Mouse (Mus musculus) kidney, embryonic 14.5 days (tissue): ENCODE results near the gene Yif1a. TPM values are rescaled to one million over a fixed set of nuclear protein-coding genes. Genes with fewer than 3 reads are reported as not detected.
A peak's percentile ranks its signal among the peaks of the same experiment; 100 is the strongest.
"Not testable (repeated sequence)": the region's sequence is repeated elsewhere in the genome, so short reads cannot be mapped to it uniquely, and the experiment has no call there.

Experiments used
- ATAC-seq: fragments of 200-750 bp; cut with Nextera tagmentation; 2 replicates; pipeline ENCODE4 v1.8.0; 2017; ENCODE audit warnings: moderate number of reproducible peaks, mild to moderate bottlenecking, moderate TSS enrichment, moderate library complexity; ENCODE audit not compliant: low FRiP score, low TSS enrichment
- H3K27ac ChIP-seq: fragments of 300-500 bp; sonication (generic); 2 replicates; pipeline ENCODE4 v1.5.1; 2014; ENCODE audit warnings: low read depth, mild to moderate bottlenecking, low read length, moderate library complexity, mixed read lengths
- H3K27me3 ChIP-seq: fragments of 300-500 bp; sonication (generic); 2 replicates; pipeline ENCODE4 v1.6.1; 2014; ENCODE audit warnings: mild to moderate bottlenecking, low read length; ENCODE audit not compliant: control insufficient read depth, insufficient read depth
- H3K36me3 ChIP-seq: fragments of 300-500 bp; sonication (generic); 2 replicates; pipeline ENCODE4 v1.6.1; 2014; ENCODE audit warnings: low read length, mixed read lengths; ENCODE audit not compliant: control insufficient read depth, insufficient read depth
- H3K4me1 ChIP-seq: fragments of 300-500 bp; sonication (generic); 2 replicates; pipeline ENCODE4 v1.6.1; 2014; ENCODE audit warnings: low read length, mixed read lengths; ENCODE audit not compliant: control insufficient read depth, insufficient read depth
- H3K4me2 ChIP-seq: fragments of 300-500 bp; sonication (generic); replicated peaks from 2 replicates; pipeline ENCODE4 v1.6.1; 2014; ENCODE audit warnings: low read depth, mild to moderate bottlenecking, low read length
- H3K4me3 ChIP-seq: fragments of 300-500 bp; sonication (generic); 2 replicates; pipeline ENCODE4 v1.5.1; 2014; ENCODE audit warnings: mild to moderate bottlenecking, low read length
- H3K9ac ChIP-seq: fragments of 300-500 bp; sonication (generic); 2 replicates; pipeline ENCODE4 v1.6.1; 2014; ENCODE audit warnings: low read depth, mild to moderate bottlenecking, low read length, moderate library complexity
- H3K9me3 ChIP-seq: fragments of 300-500 bp; sonication (generic); 2 replicates; pipeline ENCODE4 v1.6.1; 2016; ENCODE audit warnings: low read length; ENCODE audit not compliant: control insufficient read depth
- WGBS: fragments of 180-500 bp; shearing (Covaris S2); extraction: QIAGEN DNeasy Blood & Tissue Kit; methylation state at CpG from one replicate; pipeline ENCODE4 v1.1.7; 2014; 5-methylcytosine and 5-hydroxymethylcytosine counted together
- polyA plus RNA-seq: library from polyadenylated mRNA; unstranded; fragments of >200 nt; fragmentation: Nextera tagmentation; extraction: Ambion mirVana; gene quantifications from 2 replicates; pipeline ENCODE4 v1.2.1, GENCODE M21; 2014

The Yif1a gene
- polyA plus RNA-seq, 1 experiment from 2014 or later = 115 TPM

- no peaks in the 10 kb centered on the region for H3K9me3 ChIP-seq
- 38% methylated on average over 5 of the region's 5 CpGs for WGBS
- no peak for ATAC-seq
- H3K4me3 ChIP-seq = no peak overlapping the region
- no peak overlapping the region for H3K27ac ChIP-seq
- no peak overlapping the region for H3K4me2 ChIP-seq
- peaks cover 8% of the 10 kb centered on the region for H3K27me3 ChIP-seq
- H3K9ac ChIP-seq = 0 out of 2 replicates have a peak overlapping the region, but pooled peaks have one; percentile 14
- H3K36me3 ChIP-seq = no peaks in the 10 kb centered on the region
- peaks cover 22% of the 10 kb centered on the region for H3K4me1 ChIP-seq
Measured at GRCm38 (mm10) chr19:5073518-5073917, 14.8 kb upstream of the Yif1a start.

- Histone ChIP-seq H3K4me1 (no peaks in the 10 kb centered on the region), H3K9ac (no peak overlapping the region), H3K27ac (no peak overlapping the region), H3K27me3 (peaks cover 49% of the 10 kb centered on the region), H3K9me3 (no peaks in the 10 kb centered on the region), H3K4me2 (no peak overlapping the region), H3K4me3 (no peak overlapping the region), H3K36me3 (no peaks in the 10 kb centered on the region)
- no peak for ATAC-seq
- 100% methylated on average over 1 of the region's 1 CpGs for WGBS
Measured at GRCm38 (mm10) chr19:5079279-5079678, 9.1 kb upstream of the Yif1a start.

GRCm38 (mm10) chr19:5082005-5082404 lies 6.3 kb upstream of the Yif1a start:
- Histone ChIP-seq H3K4me3 (no peak overlapping the region), H3K9me3 (no peaks in the 10 kb centered on the region), H3K4me2 (no peak overlapping the region), H3K36me3 (no peaks in the 10 kb centered on the region), H3K27me3 (peaks cover 67% of the 10 kb centered on the region), H3K9ac (no peak overlapping the region), H3K27ac (no peak overlapping the region), H3K4me1 (0 out of 2 replicates have a peak, but pooled peaks cover 3% of the 10 kb centered on the region)
- 72% methylated on average over 15 of the region's 18 CpGs for WGBS
- no peak for ATAC-seq

GRCm38 (mm10) chr19:5082596-5082995 lies 5.7 kb upstream of the Yif1a start:
- no peak overlapping the region for H3K4me2 ChIP-seq
- no peak overlapping the region for H3K4me3 ChIP-seq
- WGBS = 66% methylated on average over 24 of the region's 24 CpGs
- ATAC-seq = no peak
- H3K36me3 ChIP-seq = no peaks in the 10 kb centered on the region
- H3K4me1 ChIP-seq = 0 out of 2 replicates have a peak, but pooled peaks cover 7% of the 10 kb centered on the region
- H3K9ac ChIP-seq = no peak overlapping the region
- no peaks in the 10 kb centered on the region for H3K9me3 ChIP-seq
- H3K27ac ChIP-seq = no peak overlapping the region
- peaks cover 67% of the 10 kb centered on the region for H3K27me3 ChIP-seq

GRCm38 (mm10) chr19:5083961-5084833 lies 4.1 kb upstream of the Yif1a start:
- peak overlapping the region; percentile 51 for H3K4me3 ChIP-seq
- WGBS = 62% methylated on average over 3 of the region's 3 CpGs

GRCm38 (mm10) chr19:5084834-5085144 lies 3.5 kb upstream of the Yif1a start:
- ATAC-seq = no peak
- Histone ChIP-seq H3K27me3 (peaks cover 67% of the 10 kb centered on the region), H3K27ac (no peak overlapping the region), H3K4me1 (peaks cover 13% of the 10 kb centered on the region; the same call in 1 of the 2 replicates), H3K36me3 (peaks cover 2% of the 10 kb centered on the region; the same call in 1 of the 2 replicates), H3K4me3 (peak overlapping the region; percentile 51), H3K9ac (no peak overlapping the region), H3K4me2 (peak overlapping the region; percentile 67), H3K9me3 (no peaks in the 10 kb centered on the region)
- WGBS = 3% methylated on average over 15 of the region's 15 CpGs

More at GRCm38 (mm10) chr19:5083961-5084833, 4.1 kb upstream of the Yif1a start:
- Histone ChIP-seq H3K9me3 (no peaks in the 10 kb centered on the region), H3K4me2 (no peak overlapping the region), H3K27ac (no peak overlapping the region), H3K9ac (no peak overlapping the region), H3K4me1 (peaks cover 13% of the 10 kb centered on the region; the same call in 1 of the 2 replicates), H3K27me3 (peaks cover 67% of the 10 kb centered on the region), H3K36me3 (no peaks in the 10 kb centered on the region)
- no peak for ATAC-seq

GRCm38 (mm10) chr19:5085145-5085863 lies 3.0 kb upstream of the Yif1a start, which contains the start of gene Tmem151a:
Tmem151a (minus strand) TSS chr19:5085531.
- no peak for ATAC-seq
- H3K4me3 ChIP-seq = peak within 1 kb of the TSS; percentile 51
- WGBS = 1% methylated on average over 69 of the region's 69 CpGs
- no peaks in the 10 kb centered on the region for H3K9me3 ChIP-seq
- H3K36me3 ChIP-seq = peaks cover 4% of the 10 kb centered on the region; the same call in 1 of the 2 replicates
- H3K4me1 ChIP-seq = peaks cover 13% of the 10 kb centered on the region; the same call in 1 of the 2 replicates
- H3K4me2 ChIP-seq = peak within 1 kb of the TSS; percentile 67
- H3K27me3 ChIP-seq = peaks cover 62% of the 10 kb centered on the region
- no peak within 1 kb of the TSS for H3K27ac ChIP-seq
- peak within 1 kb of the TSS; percentile 47; the same call in 1 of the 2 replicates for H3K9ac ChIP-seq

- not testable (repeated sequence) for H3K4me2 ChIP-seq, H3K9me3 ChIP-seq, ATAC-seq, H3K9ac ChIP-seq, H3K4me3 ChIP-seq, H3K27ac ChIP-seq
- WGBS = 52% methylated on average over 4 of the region's 4 CpGs
- H3K36me3 ChIP-seq = peaks cover 15% of the 10 kb centered on the region
- peaks cover 49% of the 10 kb centered on the region for H3K27me3 ChIP-seq
- H3K4me1 ChIP-seq = peaks cover 13% of the 10 kb centered on the region; the same call in 1 of the 2 replicates
Measured at GRCm38 (mm10) chr19:5086533-5086932, 1.8 kb upstream of the Yif1a start.
